Mouse (Mus musculus) C2C12 (cell line): ENCODE results near the gene Foxk2. TPM values are rescaled to one million over a fixed set of nuclear protein-coding genes. Genes with fewer than 3 reads are reported as not detected.
A peak's percentile ranks its signal among the peaks of the same experiment; 100 is the strongest.

Experiments
- H3K27me3 ChIP-seq: one replicate; pipeline ENCODE4 v1.6.1; 2011; ENCODE audit not compliant: control insufficient read depth, insufficient read depth, insufficient read length
- H3K36me3 ChIP-seq: one replicate; pipeline ENCODE4 v1.6.1; 2011; ENCODE audit not compliant: control insufficient read depth, insufficient read depth
- H3K4me3 ChIP-seq: one replicate; pipeline ENCODE4 v1.5.1; 2011; ENCODE audit warnings: mild to moderate bottlenecking, control low read depth; ENCODE audit not compliant: poor library complexity, insufficient read depth, severe bottlenecking
- H3K79me2 ChIP-seq: one replicate; pipeline ENCODE4 v1.6.1; 2011; ENCODE audit not compliant: control insufficient read depth, insufficient read depth
- H3K79me3 ChIP-seq: one replicate; pipeline ENCODE4 v1.6.1; 2011; ENCODE audit warnings: low read depth, control low read depth
- H3ac ChIP-seq: one replicate; pipeline ENCODE3; 2011; ENCODE audit warnings: low read depth; ENCODE audit not compliant: control insufficient read depth, insufficient read length
- CEBPB ChIP-seq: IDR thresholded peaks from one replicate; pipeline ENCODE4 v1.6.1; 2011; ENCODE audit warnings: low read depth, mild to moderate bottlenecking, control low read depth, moderate library complexity
- CTCF ChIP-seq: IDR thresholded peaks from one replicate; pipeline ENCODE4 v1.5.1; 2011; ENCODE audit not compliant: control insufficient read depth, insufficient read depth, insufficient read length
- FOSL1 ChIP-seq: IDR thresholded peaks from one replicate; pipeline ENCODE4 v1.8.0; 2011; ENCODE audit warnings: mild to moderate bottlenecking, low read length; ENCODE audit not compliant: poor library complexity, insufficient read depth, severe bottlenecking
- MAX ChIP-seq: IDR thresholded peaks from one replicate; pipeline ENCODE4 v1.6.1; 2011; ENCODE audit warnings: mild to moderate bottlenecking, control low read depth
- MYOD1 ChIP-seq: IDR thresholded peaks from one replicate; pipeline ENCODE4 v1.6.1; 2011; ENCODE audit warnings: low read depth; ENCODE audit not compliant: control insufficient read depth, insufficient read length
- MYOG ChIP-seq: IDR thresholded peaks from one replicate; pipeline ENCODE4 v1.6.1; 2011; ENCODE audit not compliant: control insufficient read depth, insufficient read length; ENCODE audit errors: extremely low read depth
- USF1 ChIP-seq: IDR thresholded peaks from one replicate; pipeline ENCODE4 v1.6.1; 2011; ENCODE audit warnings: low read depth, mild to moderate bottlenecking, control low read depth, moderate library complexity
- polyA plus RNA-seq: library from polyadenylated mRNA; unstranded; fragments of >200 nt; fragmentation: generic; extraction: Trizol; gene quantifications from one replicate; pipeline ENCODE4 v1.2.1, GENCODE M21; 2012; ENCODE audit warnings: missing spikeins

Gene Foxk2
- polyA plus RNA-seq, 1 experiment: 43.1 TPM

GRCm38 (mm10) chr11:121235475-121236238, 24.1 kb upstream of the Foxk2 start:
- Histone ChIP-seq H3ac (no peak overlapping the region), H3K79me2 (no peaks in the 10 kb centered on the region), H3K36me3 (no peaks in the 10 kb centered on the region), H3K79me3 (no peaks in the 10 kb centered on the region), H3K27me3 (no peaks in the 10 kb centered on the region), H3K4me3 (no peak overlapping the region)
- peak; percentile 27 for TF ChIP-seq CTCF
- TF ChIP-seq CEBPB: no peak

- H3K79me2 ChIP-seq: no peaks in the 10 kb centered on the region
- peak within 1 kb of the TSS; percentile 67 for H3K4me3 ChIP-seq
- no peaks in the 10 kb centered on the region for H3K36me3 ChIP-seq
- no peaks in the 10 kb centered on the region for H3K79me3 ChIP-seq
- TF ChIP-seq MAX (peak; percentile 74), CTCF (peak; percentile 60), CEBPB (no peak), MYOG (no peak)
- H3K27me3 ChIP-seq: no peaks in the 10 kb centered on the region
- peak within 1 kb of the TSS; percentile 85 for H3ac ChIP-seq
Measured at GRCm38 (mm10) chr11:121236564-121237344, 23.0 kb upstream of the Foxk2 start, which contains the start of gene Narf. TSS of gene Narf (plus strand) at chr11:121237253.

- Histone ChIP-seq H3K4me3 (peak overlapping the region; percentile 67), H3ac (peak overlapping the region; percentile 53), H3K79me2 (no peaks in the 10 kb centered on the region), H3K79me3 (no peaks in the 10 kb centered on the region), H3K36me3 (no peaks in the 10 kb centered on the region), H3K27me3 (no peaks in the 10 kb centered on the region)
- no peak for TF ChIP-seq MAX
- no peak for TF ChIP-seq FOSL1
- TF ChIP-seq CEBPB: no peak
- peak; percentile 0 for TF ChIP-seq CTCF
- no peak for TF ChIP-seq MYOD1
- peak; percentile 71 for TF ChIP-seq USF1
- TF ChIP-seq MYOG: no peak
Measured at GRCm38 (mm10) chr11:121237345-121238128, 22.3 kb upstream of the Foxk2 start.

GRCm38 (mm10) chr11:121239669-121240068, 20.1 kb upstream of the Foxk2 start:
- TF ChIP-seq MAX (no peak), CTCF (no peak), FOSL1 (no peak), MYOG (no peak)
- Histone ChIP-seq H3K4me3 (no peak overlapping the region), H3ac (no peak overlapping the region), H3K36me3 (peaks cover 2% of the 10 kb centered on the region), H3K79me2 (no peaks in the 10 kb centered on the region), H3K27me3 (no peaks in the 10 kb centered on the region), H3K79me3 (no peaks in the 10 kb centered on the region)

GRCm38 (mm10) chr11:121250196-121250595, 9.6 kb upstream of the Foxk2 start:
- Histone ChIP-seq H3K79me3 (no peaks in the 10 kb centered on the region), H3ac (no peak overlapping the region), H3K27me3 (no peaks in the 10 kb centered on the region), H3K4me3 (no peak overlapping the region), H3K36me3 (peaks cover 31% of the 10 kb centered on the region), H3K79me2 (no peaks in the 10 kb centered on the region)
- TF ChIP-seq CEBPB: no peak
- no peak for TF ChIP-seq USF1
- TF ChIP-seq CTCF: no peak
- no peak for TF ChIP-seq MYOG
- no peak for TF ChIP-seq MYOD1
- no peak for TF ChIP-seq FOSL1
- TF ChIP-seq MAX: no peak
